Mouse (Mus musculus): Measurements from ENCODE around the gene Tpbg.

GRCm38 (mm10) chr9:85843031-85843890 is 1.1 kb downstream of the Tpbg start:
- no peak for TF ChIP-seq CTCF (IDR thresholded peaks at IDR 0.05)
- no peak for TF ChIP-seq EP300 (IDR thresholded peaks at IDR 0.05; ENCODE audit: insufficient read depth, low read depth, low read length)

Measured in heart, adult 2 months (tissue).